Mouse (Mus musculus): Measurements from ENCODE around the gene Crybg2. TPM values are rescaled to one million over a fixed set of nuclear protein-coding genes. Genes with fewer than 3 reads are reported as not detected.

Crybg2 gene
- polyA plus RNA-seq, 1 experiment from 2014 or later: 3.7 TPM

DNA sequence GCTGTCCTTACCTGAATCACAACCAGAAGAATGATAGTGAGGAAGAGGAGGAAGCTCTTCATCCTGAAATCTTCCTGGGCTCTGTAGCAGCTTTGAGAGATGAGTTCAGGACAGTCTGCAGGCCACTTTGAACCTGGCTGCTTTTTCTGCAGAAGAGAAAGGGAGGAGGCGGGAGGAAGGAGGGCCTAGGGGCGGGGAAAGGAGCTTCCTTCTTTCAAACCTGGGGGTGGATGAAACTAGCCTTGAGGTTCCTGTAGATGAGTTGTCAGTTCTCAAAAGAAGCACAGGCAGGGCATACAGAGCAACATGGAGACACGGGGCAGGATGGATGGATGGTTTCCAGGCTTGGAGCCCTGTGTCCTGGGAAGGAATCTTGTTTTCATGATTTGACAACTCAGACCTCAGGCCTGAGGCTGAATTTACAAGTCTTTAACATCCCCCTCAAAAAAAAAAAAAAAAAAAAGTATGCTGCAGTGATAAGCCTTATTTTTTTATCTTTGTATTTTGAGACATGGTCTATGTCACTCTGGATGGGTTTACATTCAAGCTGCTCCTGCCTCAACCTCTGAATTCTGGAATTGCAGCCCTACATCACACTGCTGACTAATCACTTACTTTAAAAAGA is 34.4 kb downstream of the Crybg2 start, which contains the start of gene Cd52:
TSS of gene Cd52 (minus strand) at position 160 of the 625 bp plus-strand sequence.
- Histone ChIP-seq H3K27me3 (ENCODE audit: control insufficient read depth, insufficient read depth, low read length) (no peaks in the 10 kb centered on the region), H3K4me3 (ENCODE audit: low read depth, low read length) (no peak within 1 kb of the TSS), H3K9me3 (ENCODE audit: control insufficient read depth, low read length) (no peaks in the 10 kb centered on the region), H3K9ac (ENCODE audit: low read length) (no peak within 1 kb of the TSS), H3K4me2 (ENCODE audit: low read depth, severe bottlenecking) (no peak within 1 kb of the TSS), H3K27ac (replicated peaks; ENCODE audit: low read depth, low read length) (no peak within 1 kb of the TSS), H3K4me1 (ENCODE audit: control insufficient read depth, insufficient read depth, low read length) (no peaks in the 10 kb centered on the region), H3K36me3 (ENCODE audit: control insufficient read depth, insufficient read depth, low read length) (no peaks in the 10 kb centered on the region)
- no peak for ATAC-seq (ENCODE audit: insufficient number of reproducible peaks, low FRiP score, low TSS enrichment, low read depth)
- no peak for DNase-seq (ENCODE audit: low spot score)
- 59% methylated on average over 3 of the region's 3 CpGs for WGBS

DNA sequence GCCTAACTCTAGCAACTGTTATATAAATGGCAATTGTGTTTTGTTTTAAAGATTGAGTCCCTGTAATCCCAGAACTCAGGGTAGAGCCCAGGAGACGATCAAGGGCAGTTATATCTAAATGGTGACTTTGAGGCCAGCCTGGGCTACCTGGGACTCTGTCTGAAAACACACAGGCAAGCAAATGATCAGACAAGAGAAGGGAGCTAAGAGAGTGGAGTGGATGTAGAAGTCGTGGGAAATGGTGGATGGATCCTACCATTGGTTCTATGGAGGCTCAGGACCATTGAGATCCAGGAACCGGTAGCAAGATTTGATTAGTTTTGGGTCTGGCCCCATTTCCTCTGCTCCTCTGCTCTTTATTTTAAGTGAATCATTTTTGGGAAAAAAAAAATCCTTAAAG is 35.5 kb downstream of the Crybg2 start:
- no peak overlapping the region for H3K9ac ChIP-seq (ENCODE audit: low read length)
- WGBS: 86% methylated on average over 3 of the region's 3 CpGs
- ATAC-seq (ENCODE audit: insufficient number of reproducible peaks, low FRiP score, low TSS enrichment, low read depth) (no peak), DNase-seq (ENCODE audit: low spot score) (no peak)
- no peak overlapping the region for H3K27ac ChIP-seq (replicated peaks; ENCODE audit: low read depth, low read length)
- no peak overlapping the region for H3K4me2 ChIP-seq (ENCODE audit: low read depth, severe bottlenecking)
- H3K27me3 ChIP-seq (ENCODE audit: control insufficient read depth, insufficient read depth, low read length): no peaks in the 10 kb centered on the region
- no peaks in the 10 kb centered on the region for H3K4me1 ChIP-seq (ENCODE audit: control insufficient read depth, insufficient read depth, low read length)
- no peak overlapping the region for H3K4me3 ChIP-seq (ENCODE audit: low read depth, low read length)
- no peaks in the 10 kb centered on the region for H3K9me3 ChIP-seq (ENCODE audit: control insufficient read depth, low read length)
- no peaks in the 10 kb centered on the region for H3K36me3 ChIP-seq (ENCODE audit: control insufficient read depth, insufficient read depth, low read length)

DNA sequence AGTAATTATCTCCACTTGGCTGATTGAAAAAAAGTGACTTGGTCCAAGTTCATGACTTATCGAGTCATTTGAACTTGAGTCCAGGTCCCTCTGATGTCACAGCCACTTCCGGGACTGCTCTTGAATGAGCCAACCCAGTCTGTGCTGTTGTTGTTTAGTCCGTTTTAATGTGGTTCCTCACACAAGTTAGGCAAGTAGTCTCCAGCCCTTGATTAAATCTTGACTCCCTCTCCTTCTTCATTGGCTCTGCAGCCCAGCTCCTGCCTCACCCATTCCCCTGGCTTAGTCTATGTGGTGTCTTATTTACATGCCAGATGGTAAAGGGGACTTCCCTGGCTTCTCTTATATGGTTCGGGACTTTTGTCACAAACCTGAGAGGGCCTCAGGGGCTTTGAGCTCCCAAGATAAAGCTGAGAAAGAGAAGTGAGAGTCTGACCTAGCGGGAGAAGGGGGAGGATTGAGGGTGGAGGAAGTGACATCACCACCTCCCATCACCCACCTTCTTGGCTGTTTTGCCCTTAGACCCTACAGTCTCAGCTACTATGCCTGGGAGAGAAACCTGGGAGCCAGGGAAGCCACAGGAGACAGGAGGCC is 36.5 kb downstream of the Crybg2 start:
- H3K9ac ChIP-seq (ENCODE audit: low read length): no peak overlapping the region

DNA sequence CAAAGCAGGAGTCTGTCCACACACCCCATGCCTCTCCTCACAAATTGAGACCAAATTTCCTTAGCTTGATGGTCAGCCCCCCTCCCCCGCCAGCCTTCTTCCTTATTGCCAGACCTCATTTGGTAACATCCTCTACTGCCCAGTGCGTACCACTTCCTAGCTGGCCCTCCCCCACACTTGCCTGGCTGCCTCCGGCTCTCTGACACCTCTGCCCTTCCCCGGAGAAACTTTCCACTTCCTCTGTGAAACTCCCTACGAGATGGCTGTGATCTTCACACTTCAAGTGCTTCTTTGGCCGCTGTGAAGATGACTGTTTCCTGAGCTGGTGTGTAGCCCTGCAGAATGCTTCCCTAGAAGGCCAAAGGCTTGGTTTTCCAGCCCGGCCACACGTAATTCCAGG is 38.0 kb downstream of the Crybg2 start:
- DNase-seq (ENCODE audit: low spot score): no peak
- Histone ChIP-seq H3K9ac (ENCODE audit: low read length) (no peak overlapping the region), H3K9me3 (ENCODE audit: control insufficient read depth, low read length) (no peaks in the 10 kb centered on the region), H3K27me3 (ENCODE audit: control insufficient read depth, insufficient read depth, low read length) (no peaks in the 10 kb centered on the region), H3K4me3 (ENCODE audit: low read depth, low read length) (no peak overlapping the region), H3K4me2 (ENCODE audit: low read depth, severe bottlenecking) (no peak overlapping the region), H3K4me1 (ENCODE audit: control insufficient read depth, insufficient read depth, low read length) (no peaks in the 10 kb centered on the region), H3K27ac (replicated peaks; ENCODE audit: low read depth, low read length) (no peak overlapping the region), H3K36me3 (ENCODE audit: control insufficient read depth, insufficient read depth, low read length) (no peaks in the 10 kb centered on the region)
- 40% methylated on average over 8 of the region's 8 CpGs for WGBS
- ATAC-seq (ENCODE audit: insufficient number of reproducible peaks, low FRiP score, low TSS enrichment, low read depth): no peak

More for the DNA sequence above, 36.5 kb downstream of the Crybg2 start:
- no peak overlapping the region for H3K4me2 ChIP-seq (ENCODE audit: low read depth, severe bottlenecking)
- no peaks in the 10 kb centered on the region for H3K36me3 ChIP-seq (ENCODE audit: control insufficient read depth, insufficient read depth, low read length)
- H3K9me3 ChIP-seq (ENCODE audit: control insufficient read depth, low read length): no peaks in the 10 kb centered on the region
- no peak overlapping the region for H3K4me3 ChIP-seq (ENCODE audit: low read depth, low read length)
- WGBS: 81% methylated on average over 5 of the region's 5 CpGs
- no peak for DNase-seq (ENCODE audit: low spot score)
- H3K27me3 ChIP-seq (ENCODE audit: control insufficient read depth, insufficient read depth, low read length): no peaks in the 10 kb centered on the region
- ATAC-seq (ENCODE audit: insufficient number of reproducible peaks, low FRiP score, low TSS enrichment, low read depth): no peak
- H3K4me1 ChIP-seq (ENCODE audit: control insufficient read depth, insufficient read depth, low read length): no peaks in the 10 kb centered on the region
- no peak overlapping the region for H3K27ac ChIP-seq (replicated peaks; ENCODE audit: low read depth, low read length)

DNA sequence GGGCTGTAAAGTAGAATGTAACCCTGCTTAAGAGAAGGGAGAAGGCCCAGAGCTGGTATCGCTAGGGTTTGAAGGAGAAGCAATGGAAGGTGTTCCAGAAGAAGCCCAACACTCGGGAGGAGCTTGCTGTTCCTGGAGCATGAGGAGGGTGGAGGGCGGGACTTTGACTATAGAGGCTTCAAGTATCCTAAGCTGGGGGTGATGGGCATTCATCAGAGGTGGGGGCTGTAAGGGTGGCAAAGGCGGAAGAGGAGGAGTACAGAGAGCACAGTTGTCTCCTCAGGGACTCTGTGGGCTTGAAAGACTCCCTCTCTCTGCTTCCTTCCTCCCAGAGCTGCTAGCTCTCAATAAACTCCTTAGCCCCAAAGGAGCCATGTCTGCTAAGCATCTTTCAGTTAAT is 39.6 kb downstream of the Crybg2 start:
- WGBS: 81% methylated on average over 4 of the region's 4 CpGs
- ATAC-seq (ENCODE audit: insufficient number of reproducible peaks, low FRiP score, low TSS enrichment, low read depth) (no peak), DNase-seq (ENCODE audit: low spot score) (no peak)
- no peaks in the 10 kb centered on the region for H3K9me3 ChIP-seq (ENCODE audit: control insufficient read depth, low read length)
- H3K27ac ChIP-seq (replicated peaks; ENCODE audit: low read depth, low read length): no peak overlapping the region
- H3K4me1 ChIP-seq (ENCODE audit: control insufficient read depth, insufficient read depth, low read length): no peaks in the 10 kb centered on the region
- no peaks in the 10 kb centered on the region for H3K36me3 ChIP-seq (ENCODE audit: control insufficient read depth, insufficient read depth, low read length)
- H3K4me3 ChIP-seq (ENCODE audit: low read depth, low read length): no peak overlapping the region
- H3K27me3 ChIP-seq (ENCODE audit: control insufficient read depth, insufficient read depth, low read length): no peaks in the 10 kb centered on the region
- no peak overlapping the region for H3K4me2 ChIP-seq (ENCODE audit: low read depth, severe bottlenecking)
- no peak overlapping the region for H3K9ac ChIP-seq (ENCODE audit: low read length)

DNA sequence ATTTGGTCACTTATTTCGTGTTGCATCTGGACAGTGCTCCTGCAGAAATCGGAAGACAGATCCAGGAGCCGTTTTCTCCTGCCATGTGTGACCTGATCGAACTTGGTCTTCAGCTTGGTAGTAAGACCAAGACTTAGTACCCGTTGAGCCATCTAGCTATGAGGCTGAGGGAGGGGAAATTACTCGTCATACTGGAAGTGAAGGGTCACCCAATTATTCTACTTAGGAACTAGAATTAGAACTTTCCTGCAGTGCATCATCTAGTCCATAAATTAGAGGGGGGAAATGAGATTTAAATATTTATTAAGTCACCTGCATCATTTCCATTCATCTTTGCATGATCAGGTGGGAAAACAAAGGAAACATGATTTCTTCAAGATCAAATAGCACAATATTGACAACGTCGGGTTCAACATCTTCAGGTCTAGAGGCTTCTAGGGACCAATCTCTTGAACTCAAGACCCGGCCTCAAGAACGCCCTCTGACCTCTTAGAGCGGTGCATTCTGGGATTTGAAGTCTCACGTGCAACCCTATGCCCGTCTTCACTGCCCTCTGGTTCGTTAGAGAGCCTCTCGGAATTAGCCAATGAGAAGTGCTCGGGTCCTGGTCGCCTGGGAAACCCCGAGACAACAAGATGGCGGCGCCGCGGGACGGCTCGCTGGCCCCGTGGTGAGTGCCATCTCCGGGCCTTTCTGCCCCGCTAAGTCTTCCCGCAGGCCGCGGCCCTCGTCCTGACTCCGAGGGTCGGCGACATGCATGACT is 41.5 kb downstream of the Crybg2 start, which contains the start of gene Ubxn11:
TSS of gene Ubxn11 (plus strand) at position 592 of the 763 bp plus-strand sequence.
- Histone ChIP-seq H3K9me3 (ENCODE audit: control insufficient read depth, low read length) (no peaks in the 10 kb centered on the region), H3K27ac (replicated peaks; ENCODE audit: low read depth, low read length) (no peak within 1 kb of the TSS), H3K27me3 (ENCODE audit: control insufficient read depth, insufficient read depth, low read length) (no peaks in the 10 kb centered on the region), H3K36me3 (ENCODE audit: control insufficient read depth, insufficient read depth, low read length) (no peaks in the 10 kb centered on the region), H3K4me1 (ENCODE audit: control insufficient read depth, insufficient read depth, low read length) (no peaks in the 10 kb centered on the region), H3K4me3 (ENCODE audit: low read depth, low read length) (peak within 1 kb of the TSS; percentile 55), H3K4me2 (ENCODE audit: low read depth, severe bottlenecking) (peak within 1 kb of the TSS; percentile 50), H3K9ac (ENCODE audit: low read length) (peak within 1 kb of the TSS; percentile 61)
- peak; percentile 90 for DNase-seq (ENCODE audit: low spot score)
- ATAC-seq (ENCODE audit: insufficient number of reproducible peaks, low FRiP score, low TSS enrichment, low read depth): peak; percentile 91
- 17% methylated on average over 34 of the region's 34 CpGs for WGBS

DNA sequence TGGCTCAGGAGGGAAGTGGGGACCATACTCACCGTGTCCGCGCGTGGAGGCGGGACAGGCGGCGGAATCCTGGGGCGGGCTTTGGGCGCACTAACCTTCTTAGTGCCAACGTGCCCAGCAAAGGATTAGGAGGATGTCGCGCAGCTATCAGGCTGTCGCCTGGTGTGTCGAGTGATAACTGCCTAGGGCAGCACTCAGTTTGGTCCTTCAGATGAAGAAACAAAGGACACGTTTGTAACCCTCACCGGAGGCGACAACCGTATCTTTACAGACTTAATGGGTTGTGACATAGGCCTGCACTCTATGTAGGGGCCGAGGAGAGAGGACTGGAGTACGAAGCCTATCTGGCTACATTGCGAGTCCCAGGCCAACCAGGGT is 42.1 kb downstream of the Crybg2 start:
- Histone ChIP-seq H3K9ac (ENCODE audit: low read length) (peak overlapping the region; percentile 61), H3K36me3 (ENCODE audit: control insufficient read depth, insufficient read depth, low read length) (no peaks in the 10 kb centered on the region), H3K9me3 (ENCODE audit: control insufficient read depth, low read length) (no peaks in the 10 kb centered on the region), H3K27me3 (ENCODE audit: control insufficient read depth, insufficient read depth, low read length) (no peaks in the 10 kb centered on the region), H3K27ac (replicated peaks; ENCODE audit: low read depth, low read length) (no peak overlapping the region), H3K4me1 (ENCODE audit: control insufficient read depth, insufficient read depth, low read length) (no peaks in the 10 kb centered on the region), H3K4me2 (ENCODE audit: low read depth, severe bottlenecking) (peak overlapping the region; percentile 50), H3K4me3 (ENCODE audit: low read depth, low read length) (peak overlapping the region; percentile 55)
- ATAC-seq (ENCODE audit: insufficient number of reproducible peaks, low FRiP score, low TSS enrichment, low read depth): peak; percentile 23; the same call in 1 of the 2 replicates
- WGBS: 6% methylated on average over 21 of the region's 21 CpGs
- no peak for DNase-seq (ENCODE audit: low spot score)

DNA sequence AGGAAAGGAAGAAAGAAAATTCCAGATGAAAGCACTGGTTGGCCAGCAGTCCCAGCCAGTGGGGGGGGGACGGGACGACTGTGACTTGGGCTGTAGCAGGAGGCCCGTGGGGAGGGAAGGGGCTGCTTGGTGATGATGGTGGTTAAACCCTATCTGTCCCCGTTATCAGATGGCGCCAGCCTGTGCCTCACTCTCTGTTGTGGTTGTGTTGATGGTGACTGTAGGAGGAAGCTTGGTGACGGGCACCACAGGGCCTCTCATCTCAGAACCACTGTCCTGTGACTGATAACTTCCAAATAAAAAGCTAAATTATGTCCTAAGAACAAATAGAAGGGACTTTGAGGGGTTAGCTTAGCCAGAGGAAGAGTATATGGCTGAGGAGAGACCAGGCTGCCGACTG is 45.5 kb downstream of the Crybg2 start:
- Histone ChIP-seq H3K27ac (replicated peaks; ENCODE audit: low read depth, low read length) (no peak overlapping the region), H3K4me2 (ENCODE audit: low read depth, severe bottlenecking) (no peak overlapping the region), H3K4me1 (ENCODE audit: control insufficient read depth, insufficient read depth, low read length) (no peaks in the 10 kb centered on the region), H3K27me3 (ENCODE audit: control insufficient read depth, insufficient read depth, low read length) (no peaks in the 10 kb centered on the region), H3K36me3 (ENCODE audit: control insufficient read depth, insufficient read depth, low read length) (no peaks in the 10 kb centered on the region), H3K4me3 (ENCODE audit: low read depth, low read length) (no peak overlapping the region), H3K9me3 (ENCODE audit: control insufficient read depth, low read length) (no peaks in the 10 kb centered on the region), H3K9ac (ENCODE audit: low read length) (no peak overlapping the region)
- WGBS: 82% methylated on average over 7 of the region's 7 CpGs
- no peak for ATAC-seq (ENCODE audit: insufficient number of reproducible peaks, low FRiP score, low TSS enrichment, low read depth)
- no peak for DNase-seq (ENCODE audit: low spot score)
